Mouse (Mus musculus) liver, embryonic 12.5 days (tissue): ENCODE measurements around the gene Dnajb12. TPM values are rescaled to one million over a fixed set of nuclear protein-coding genes. Genes with fewer than 3 reads are reported as not detected.

Experiments used
- ATAC-seq: fragments of 200-750 bp; cut with Nextera tagmentation; 2 replicates; pipeline ENCODE4 v1.8.0; 2017; ENCODE audit warnings: moderate number of reproducible peaks, mild to moderate bottlenecking, moderate library complexity
- H3K27ac ChIP-seq: fragments of 300-500 bp; sonication (generic); 2 replicates; pipeline ENCODE4 v1.5.1; 2016; ENCODE audit warnings: mild to moderate bottlenecking
- H3K27me3 ChIP-seq: fragments of 300-500 bp; sonication (generic); replicated peaks from 2 replicates; pipeline ENCODE4 v1.6.1; 2016; ENCODE audit warnings: mild to moderate bottlenecking, moderate library complexity
- H3K36me3 ChIP-seq: fragments of 300-500 bp; sonication (generic); 2 replicates; pipeline ENCODE4 v1.6.1; 2016; ENCODE audit warnings: mild to moderate bottlenecking, moderate library complexity
- H3K4me1 ChIP-seq: fragments of 300-500 bp; sonication (generic); 2 replicates; pipeline ENCODE4 v1.6.1; 2016
- H3K4me2 ChIP-seq: fragments of 300-500 bp; sonication (generic); 2 replicates; pipeline ENCODE4 v1.6.1; 2016; ENCODE audit warnings: mild to moderate bottlenecking, moderate library complexity
- H3K4me3 ChIP-seq: fragments of 300-500 bp; sonication (generic); 2 replicates; pipeline ENCODE4 v1.5.1; 2016; ENCODE audit warnings: mild to moderate bottlenecking, moderate library complexity
- H3K9ac ChIP-seq: fragments of 300-500 bp; sonication (generic); 2 replicates; pipeline ENCODE4 v1.6.1; 2016; ENCODE audit warnings: mild to moderate bottlenecking, moderate library complexity
- H3K9me3 ChIP-seq: fragments of 300-500 bp; sonication (generic); replicated peaks from 2 replicates; pipeline ENCODE4 v1.6.1; 2016; ENCODE audit warnings: mild to moderate bottlenecking, moderate library complexity
- WGBS: fragments of 180-500 bp; shearing (Covaris S2); methylation state at CpG from one replicate; pipeline ENCODE4 v1.1.7; 2016; ENCODE audit not compliant: insufficient replicate concordance; 5-methylcytosine and 5-hydroxymethylcytosine counted together
- polyA plus RNA-seq: library from polyadenylated mRNA; unstranded; fragments of >200 nt; fragmentation: Nextera tagmentation; extraction: Ambion mirVana; gene quantifications from 2 replicates; pipeline ENCODE4 v1.2.1, GENCODE M21; 2016

Gene Dnajb12
- polyA plus RNA-seq, 1 experiment from 2014 or later = 18.7 TPM

GRCm38 (mm10) chr10:59946362-59946761 lies 67.0 kb downstream of the Dnajb12 start:
- Histone ChIP-seq H3K27ac (no peak overlapping the region), H3K9me3 (no peaks in the 10 kb centered on the region), H3K36me3 (no peaks in the 10 kb centered on the region; the same call in 1 of the 2 replicates), H3K4me3 (no peak overlapping the region), H3K27me3 (peaks cover 53% of the 10 kb centered on the region), H3K4me2 (no peak overlapping the region), H3K4me1 (peaks cover 36% of the 10 kb centered on the region), H3K9ac (no peak overlapping the region)
- ATAC-seq = no peak
- 55% methylated on average over 5 of the region's 5 CpGs for WGBS

DNA sequence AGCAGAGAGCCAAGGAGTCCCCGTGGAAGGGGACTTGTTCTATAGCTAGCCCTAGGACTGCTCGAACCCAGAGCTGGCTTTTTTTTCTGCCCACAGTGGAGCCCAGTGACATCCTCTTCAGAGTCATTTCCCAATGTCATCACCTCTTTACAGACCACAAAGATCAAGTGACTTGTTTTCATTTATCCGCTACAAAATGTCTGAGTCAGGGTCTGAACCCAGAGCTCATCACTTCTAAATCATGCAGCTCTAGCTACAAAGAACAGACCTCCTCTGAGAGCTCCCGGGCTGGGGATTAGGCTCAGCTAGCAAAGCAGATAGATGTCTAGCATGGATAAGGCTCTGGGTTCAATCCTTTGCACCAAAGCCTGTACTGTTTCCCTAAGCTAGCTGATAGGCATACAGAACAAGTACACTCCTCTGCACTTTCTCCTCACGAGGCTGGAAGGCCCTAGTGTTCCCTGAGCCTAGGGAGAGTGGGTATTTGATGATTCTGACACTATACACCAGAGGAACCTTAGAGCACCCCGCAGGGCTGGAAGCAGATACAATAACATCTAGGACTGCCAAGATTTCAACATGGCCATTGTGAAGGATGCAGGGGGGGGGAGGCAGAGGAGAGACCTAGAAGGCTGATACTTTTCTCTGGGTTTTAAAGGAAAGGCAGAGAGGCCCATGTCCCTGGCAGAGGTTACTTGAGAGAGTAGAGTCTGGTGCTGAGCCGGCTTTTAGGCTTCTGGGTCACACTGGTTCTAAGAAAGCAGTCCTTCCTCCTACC lies 68.1 kb downstream of the Dnajb12 start:
- ATAC-seq = no peak
- H3K9ac ChIP-seq = no peak overlapping the region
- WGBS = 49% methylated on average over 7 of the region's 7 CpGs
- no peak overlapping the region for H3K4me3 ChIP-seq
- peaks cover 46% of the 10 kb centered on the region for H3K27me3 ChIP-seq
- H3K4me1 ChIP-seq = peaks cover 41% of the 10 kb centered on the region
- H3K36me3 ChIP-seq = no peaks in the 10 kb centered on the region; the same call in 1 of the 2 replicates
- no peaks in the 10 kb centered on the region for H3K9me3 ChIP-seq
- no peak overlapping the region for H3K4me2 ChIP-seq
- H3K27ac ChIP-seq = no peak overlapping the region

- H3K4me3 ChIP-seq = no peak overlapping the region
- no peaks in the 10 kb centered on the region for H3K9me3 ChIP-seq
- WGBS = 42% methylated on average over 6 of the region's 6 CpGs
- no peak overlapping the region for H3K27ac ChIP-seq
- H3K4me1 ChIP-seq = peaks cover 41% of the 10 kb centered on the region
- peaks cover 38% of the 10 kb centered on the region for H3K27me3 ChIP-seq
- no peaks in the 10 kb centered on the region; the same call in 1 of the 2 replicates for H3K36me3 ChIP-seq
- H3K4me2 ChIP-seq = no peak overlapping the region
- H3K9ac ChIP-seq = no peak overlapping the region
- ATAC-seq = no peak
These were observed 69.3 kb downstream of the Dnajb12 start for GRCm38 (mm10) chr10:59948363-59949254.

Other genes starting within 250 kb of the Dnajb12 start
- gene Micu1, start 177.1 kb upstream of the Dnajb12 start, polyA plus RNA-seq = 40.4 and 40.5 TPM in 2 replicates
- gene Ddit4, start 72.3 kb downstream of the Dnajb12 start, polyA plus RNA-seq = 5.4 and 6.9 TPM in 2 replicates
- 22.6 and 23.4 TPM in 2 replicates for gene Ascc1, start 123.2 kb downstream of the Dnajb12 start, polyA plus RNA-seq
- 55.3 and 63.1 TPM in 2 replicates for gene Anapc16, start 123.6 kb downstream of the Dnajb12 start, polyA plus RNA-seq
- gene Spock2, start 226.7 kb downstream of the Dnajb12 start, polyA plus RNA-seq = 0.10 and 0.13 TPM in 2 replicates